Mouse (Mus musculus): ENCODE results near the gene Slc17a2.

The Slc17a2 gene

DNA sequence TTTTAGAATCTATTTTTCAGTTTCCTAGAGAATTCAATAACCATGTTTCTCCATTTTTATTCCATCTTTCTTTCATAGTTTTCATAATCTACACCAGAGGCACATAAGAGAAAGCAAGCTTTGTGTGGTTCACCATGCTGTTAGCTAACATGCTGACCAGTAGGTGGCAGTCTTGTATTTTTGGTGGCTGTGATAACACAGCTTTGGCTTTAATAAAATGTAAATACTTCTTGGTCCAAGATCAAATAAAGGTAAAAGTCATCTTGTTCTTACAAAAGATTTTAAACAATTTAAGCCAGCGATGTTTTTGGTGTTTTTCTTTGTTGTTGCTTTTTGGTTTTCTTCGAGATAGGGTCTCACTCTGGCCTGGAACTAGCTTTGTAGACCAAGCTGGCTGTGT is 14.3 kb upstream of the Slc17a2 start:
- DNase-seq (ENCODE audit: low spot score): peak; percentile 66

GRCm38 (mm10) chr13:23799405-23799804 is 7.4 kb upstream of the Slc17a2 start:
- no peak for DNase-seq (ENCODE audit: low spot score)

DNA sequence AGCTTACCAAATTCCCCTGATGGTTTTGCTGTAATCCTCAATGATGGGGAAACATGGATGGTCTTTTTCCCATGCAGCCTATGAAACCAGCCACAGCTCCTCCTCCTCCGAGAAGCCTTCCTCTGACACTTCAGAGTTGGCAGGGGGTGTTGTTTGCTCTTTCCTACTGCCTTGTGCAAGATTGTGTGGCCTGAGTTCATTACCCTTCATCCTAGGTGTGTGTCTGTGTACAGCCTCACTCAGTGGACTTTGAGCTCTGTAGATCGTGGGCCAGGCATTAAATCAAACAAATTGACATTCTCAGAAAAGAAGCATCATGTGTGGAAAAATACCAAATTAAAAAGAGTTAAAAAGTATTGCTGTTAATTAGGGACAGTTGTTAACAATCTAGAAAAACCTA is 2.3 kb upstream of the Slc17a2 start:
- no peak for DNase-seq (ENCODE audit: low spot score)

GRCm38 (mm10) chr13:23816148-23816547 is 9.4 kb downstream of the Slc17a2 start:
- no peak for DNase-seq (ENCODE audit: low spot score)

- no peak for DNase-seq (ENCODE audit: low spot score)
Observed at GRCm38 (mm10) chr13:23820179-23820940, 13.6 kb downstream of the Slc17a2 start.

GRCm38 (mm10) chr13:23822213-23822612 is 15.4 kb downstream of the Slc17a2 start:
- no peak for DNase-seq (ENCODE audit: low spot score)

DNA sequence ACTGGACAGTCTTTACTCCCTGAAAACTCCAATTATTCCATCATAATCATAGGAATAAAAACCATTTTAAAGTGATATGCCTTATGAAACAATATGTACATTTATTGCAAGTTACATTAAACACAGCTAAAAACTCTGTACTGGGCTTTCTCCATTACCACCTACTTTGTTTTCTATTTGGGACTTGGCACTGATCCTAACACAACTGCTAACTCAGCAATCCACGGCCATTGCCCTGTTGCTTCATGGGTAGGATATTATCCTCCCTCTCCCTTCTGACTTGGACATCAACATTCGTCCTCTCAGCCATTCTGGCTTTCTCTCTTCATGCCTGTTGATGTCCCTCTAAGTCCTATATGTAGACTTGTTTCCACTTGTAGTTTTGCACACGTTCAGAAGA is 19.8 kb downstream of the Slc17a2 start:
- no peak for DNase-seq (ENCODE audit: low spot score)

DNA sequence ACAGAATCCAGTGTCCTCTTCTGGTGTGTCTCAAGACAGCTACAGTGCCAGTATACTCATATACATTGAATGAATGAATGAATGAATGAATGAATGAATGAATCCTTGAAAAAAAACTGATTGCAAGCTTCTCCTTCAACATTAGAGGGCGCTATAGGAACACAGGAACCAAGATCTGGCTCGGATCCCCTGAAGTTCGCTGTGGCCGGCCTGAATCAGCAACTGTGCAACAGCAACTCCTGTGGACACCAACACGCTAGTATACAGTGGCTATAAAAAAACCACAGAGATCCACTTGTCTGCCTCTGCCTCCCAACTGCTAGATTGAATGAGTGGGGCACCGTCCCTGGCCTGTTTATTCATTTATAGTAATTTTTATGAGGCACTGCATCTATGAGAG is 26.3 kb downstream of the Slc17a2 start:
- DNase-seq (ENCODE audit: low spot score): peak; percentile 12

DNA sequence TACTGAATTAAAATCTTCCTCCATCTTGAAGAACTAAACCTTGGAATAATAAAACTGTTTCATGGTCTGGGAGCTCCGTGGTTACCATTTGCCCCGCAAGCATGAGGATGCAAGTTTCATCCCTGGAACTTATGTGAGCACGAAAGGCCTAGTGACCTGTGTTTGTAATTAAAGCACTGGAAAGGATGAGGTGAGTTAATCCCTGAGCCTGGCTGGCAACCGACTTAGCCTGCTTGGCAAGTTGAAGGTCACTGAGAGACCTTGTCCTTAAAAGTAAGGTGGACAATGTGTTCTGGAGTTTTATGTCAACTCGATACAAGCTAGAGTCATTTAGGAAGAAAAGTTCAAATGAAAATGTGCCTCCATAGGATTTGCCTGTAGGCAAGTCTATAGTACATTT is 28.0 kb downstream of the Slc17a2 start:
- DNase-seq (ENCODE audit: low spot score): no peak

- DNase-seq (ENCODE audit: low spot score): no peak
Observed at GRCm38 (mm10) chr13:23836630-23837029, 29.8 kb downstream of the Slc17a2 start.

DNA sequence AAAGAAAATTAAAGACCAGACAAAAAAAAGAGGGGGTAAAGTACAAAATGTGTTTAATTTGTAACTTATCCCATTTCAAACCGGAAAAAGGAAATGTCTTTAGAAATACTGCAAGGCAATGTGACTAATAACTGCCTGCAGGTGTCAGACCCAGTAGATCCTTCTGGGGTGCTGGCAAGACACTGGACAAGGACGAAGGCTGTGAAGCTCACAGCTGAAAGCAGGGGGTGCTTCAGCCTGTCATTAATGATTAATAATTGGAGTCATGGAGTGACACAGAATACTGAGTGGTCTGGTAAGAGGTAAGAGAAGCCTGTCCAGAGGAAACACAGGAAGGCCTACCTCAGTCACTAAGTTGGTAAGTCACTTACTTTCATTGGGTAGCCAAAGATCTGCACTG is 32.5 kb downstream of the Slc17a2 start, which contains the start of gene Slc17a3:
Gene Slc17a3, plus strand, starts transcription at position 127 of the 400 bp plus-strand sequence.
- DNase-seq (ENCODE audit: low spot score): no peak

DNA sequence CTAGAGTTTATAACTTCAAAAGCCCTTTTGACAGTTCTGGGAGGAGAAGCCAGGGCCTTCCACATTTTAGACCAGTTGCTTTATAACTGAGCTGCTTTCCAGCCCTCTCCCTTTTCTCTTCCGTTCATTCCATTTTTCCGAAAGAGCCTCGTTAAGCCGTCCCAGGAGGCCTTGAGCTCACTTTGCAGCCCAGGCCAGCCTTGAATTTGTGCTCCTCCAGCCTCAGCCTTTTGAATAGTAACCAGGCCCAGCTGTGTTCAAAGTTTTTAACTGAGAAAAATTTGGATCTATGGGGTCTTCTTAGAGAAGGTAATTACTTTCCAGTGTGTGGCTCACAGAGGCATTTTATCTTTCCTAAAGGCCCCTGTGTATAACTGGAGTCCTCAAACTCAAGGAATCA is 39.1 kb downstream of the Slc17a2 start:
- no peak for DNase-seq (ENCODE audit: low spot score)

- no peak for DNase-seq (ENCODE audit: low spot score)
Observed at GRCm38 (mm10) chr13:23849299-23849698, 42.5 kb downstream of the Slc17a2 start.

DNA sequence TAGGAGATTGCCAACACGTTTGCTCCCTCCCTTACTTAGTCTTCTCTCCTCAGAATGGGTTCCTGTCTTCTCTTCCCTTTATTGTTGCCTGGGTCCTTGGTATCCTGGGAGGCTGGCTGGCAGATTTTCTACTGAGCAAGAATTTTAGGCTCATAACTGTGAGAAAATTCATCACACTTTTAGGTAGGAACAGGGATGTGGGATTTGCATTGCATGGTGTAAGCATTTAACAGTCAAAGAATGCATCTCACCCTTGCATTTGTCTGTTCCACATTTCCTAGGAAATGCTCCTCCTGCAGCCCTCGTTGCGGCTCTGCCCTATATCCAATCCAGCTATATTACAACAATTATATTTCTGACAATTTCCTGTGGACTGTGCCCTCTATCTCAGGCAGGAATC is 49.6 kb downstream of the Slc17a2 start:
- DNase-seq (ENCODE audit: low spot score): no peak

GRCm38 (mm10) chr13:23861815-23862214 is 55.0 kb downstream of the Slc17a2 start:
- DNase-seq (ENCODE audit: low spot score): no peak

- peak; percentile 4 for DNase-seq (ENCODE audit: low spot score)
Observed at GRCm38 (mm10) chr13:23864711-23865110, 57.9 kb downstream of the Slc17a2 start.

DNA sequence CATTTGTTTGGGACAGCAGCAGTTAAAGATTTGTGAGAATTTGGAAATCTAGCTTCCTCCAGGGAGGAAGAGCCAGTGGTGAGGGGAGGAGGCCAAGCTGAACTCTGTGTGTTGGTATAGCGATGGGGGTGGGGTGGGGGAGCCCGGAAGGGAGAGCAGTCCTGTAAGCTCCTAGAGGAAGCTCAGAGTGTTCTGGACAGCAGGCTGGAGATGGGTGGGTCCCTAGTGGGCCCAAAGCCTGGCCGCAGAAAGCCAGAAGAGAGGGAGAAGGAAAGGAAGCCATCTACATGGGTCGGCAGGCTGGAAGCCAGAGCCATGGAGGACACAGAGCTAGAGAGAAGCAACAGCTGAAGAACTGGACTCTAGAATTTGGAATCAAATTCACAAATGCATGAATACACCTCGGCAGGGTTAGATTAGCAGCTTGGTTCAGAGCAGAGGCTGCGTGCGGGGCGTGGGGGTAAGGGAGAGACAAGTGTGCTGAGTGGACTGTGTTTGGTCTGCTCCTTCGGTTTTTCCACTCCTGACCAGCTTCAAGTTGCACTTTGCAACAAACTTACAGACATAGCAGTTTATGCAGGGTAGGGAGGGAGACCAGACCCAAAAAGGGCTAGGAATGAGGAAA is 59.4 kb downstream of the Slc17a2 start:
- no peak for DNase-seq (ENCODE audit: low spot score)

DNA sequence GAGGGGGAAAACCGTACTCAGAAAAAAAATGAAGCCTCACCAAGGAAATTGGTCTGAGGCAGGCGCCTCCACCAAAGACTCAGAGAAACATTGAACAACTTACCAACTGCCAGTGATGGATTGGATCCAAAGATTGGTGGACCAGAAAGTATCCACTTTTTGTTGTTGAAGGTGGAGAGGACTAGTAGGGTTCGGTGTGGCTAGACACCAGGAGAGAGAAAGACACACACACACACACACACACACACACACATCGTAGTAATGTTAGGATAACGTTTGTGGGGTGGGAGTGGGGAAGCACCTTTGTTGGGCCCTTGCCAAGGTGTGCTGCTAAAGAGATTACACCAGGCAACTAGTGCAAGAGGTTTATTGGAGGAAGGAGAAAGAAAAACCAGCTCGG is 60.2 kb downstream of the Slc17a2 start:
- no peak for DNase-seq (ENCODE audit: low spot score)

GRCm38 (mm10) chr13:23867405-23867804 is 60.6 kb downstream of the Slc17a2 start, which contains the start of gene Slc17a1:
TSS of gene Slc17a1 (plus strand) at chr13:23867750.
- DNase-seq (ENCODE audit: low spot score): no peak

- DNase-seq (ENCODE audit: low spot score): no peak
Observed at GRCm38 (mm10) chr13:23868790-23869533, 62.2 kb downstream of the Slc17a2 start.

DNA sequence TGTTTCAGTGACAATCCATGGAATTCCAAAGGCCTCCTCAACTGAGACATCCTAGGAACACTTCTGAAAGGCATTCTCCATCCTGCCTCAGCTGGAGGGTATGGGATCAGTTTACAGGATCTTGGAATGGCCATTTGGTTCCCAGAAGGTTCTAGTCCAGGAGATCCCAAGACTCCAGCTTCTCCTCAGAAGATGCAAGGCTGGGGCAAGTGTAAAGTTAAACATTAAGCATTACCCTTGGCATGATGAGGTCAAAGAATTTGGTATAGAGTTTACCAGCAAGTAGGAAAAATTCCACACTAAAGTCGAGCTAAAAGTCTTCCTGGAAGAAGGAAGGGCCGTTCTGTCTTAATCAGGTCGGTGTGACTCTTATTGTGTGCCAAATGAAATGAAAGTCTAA is 63.2 kb downstream of the Slc17a2 start:
- no peak for DNase-seq (ENCODE audit: low spot score)

- DNase-seq (ENCODE audit: low spot score): no peak
Observed at GRCm38 (mm10) chr13:23873141-23873540, 66.3 kb downstream of the Slc17a2 start.

All from lung, postnatal 25 days (tissue).